Mouse (Mus musculus) MEL (cell line): Measurements from ENCODE around the gene Slc39a1. TPM values are rescaled to one million over a fixed set of nuclear protein-coding genes. Genes with fewer than 3 reads are reported as not detected.

ENCODE experiments used
- DNase-seq: peaks from one replicate; pipeline ENCODE4 v3.0.0; 2011; ENCODE audit warnings: low read depth, low spot score
- H3K27ac ChIP-seq: 2 replicates; pipeline ENCODE4 v1.5.1; 2012; ENCODE audit warnings: low read depth, mild to moderate bottlenecking, control low read depth, low read length, moderate library complexity; ENCODE audit not compliant: control insufficient read depth
- H3K27me3 ChIP-seq, 2 experiments: fragments of 150-350 bp in 1 of 2; sonication (generic) in 1 of 2; 2 replicates each; pipeline ENCODE4 v1.6.1; 2012; ENCODE audit warnings: low read length in 2 of 2, mild to moderate bottlenecking in 2 of 2, improper control_type of control experiment in 1 of 2, moderate library complexity in 1 of 2; ENCODE audit not compliant: insufficient read depth in 2 of 2, control insufficient read depth in 1 of 2
- H3K36me3 ChIP-seq, 2 experiments: 2 replicates each; pipeline ENCODE4 v1.6.1; 2012 to 2014; ENCODE audit warnings: low read length in 2 of 2, improper control_type of control experiment in 1 of 2, inconsistent platforms in 1 of 2, mild to moderate bottlenecking in 1 of 2; ENCODE audit not compliant: insufficient read depth in 2 of 2, control insufficient read depth in 1 of 2
- H3K4me1 ChIP-seq, 2 experiments: fragments of 150-350 bp in 1 of 2; sonication (generic) in 1 of 2; 2 replicates each; pipeline ENCODE4 v1.6.1; 2012; ENCODE audit warnings: low read length in 2 of 2, improper control_type of control experiment in 1 of 2, mild to moderate bottlenecking in 1 of 2; ENCODE audit not compliant: insufficient read depth in 2 of 2, control insufficient read depth in 1 of 2
- H3K4me3 ChIP-seq, 2 experiments: fragments of 150-350 bp in 1 of 2; sonication (generic) in 1 of 2; 2 replicates each; pipeline ENCODE4 v1.5.1; 2012; ENCODE audit warnings: low read depth in 2 of 2, low read length in 2 of 2, mild to moderate bottlenecking in 2 of 2, moderate library complexity in 2 of 2, control low read depth in 1 of 2, improper control_type of control experiment in 1 of 2; ENCODE audit not compliant: control insufficient read depth in 1 of 2, insufficient read depth in 1 of 2
- H3K79me2 ChIP-seq: 2 replicates; pipeline ENCODE4 v1.6.1; 2012; ENCODE audit warnings: mild to moderate bottlenecking, low read length, moderate library complexity; ENCODE audit not compliant: control insufficient read depth, poor library complexity, insufficient read depth
- H3K9ac ChIP-seq: 2 replicates; pipeline ENCODE4 v1.6.1; 2012; ENCODE audit warnings: low read depth, mild to moderate bottlenecking, control low read depth, low read length, moderate library complexity; ENCODE audit not compliant: control insufficient read depth, poor library complexity, severe bottlenecking
- H3K9me3 ChIP-seq: fragments of 150-350 bp; sonication (generic); replicated peaks from 2 replicates; pipeline ENCODE4 v1.6.1; 2012; ENCODE audit warnings: mild to moderate bottlenecking, low read length, improper control_type of control experiment, moderate library complexity; ENCODE audit not compliant: insufficient read depth
- CHD2 ChIP-seq: IDR thresholded peaks from 2 replicates; pipeline ENCODE4 v1.6.1; 2011; ENCODE audit warnings: low read length, improper control_type of control experiment
- EP300 ChIP-seq, 2 experiments: IDR thresholded peaks; 2 replicates each; pipeline ENCODE4 v1.6.1; 2011; ENCODE audit warnings: improper control_type of control experiment in 2 of 2, low read length in 2 of 2, low read depth in 1 of 2, mild to moderate bottlenecking in 1 of 2
- ETS1 ChIP-seq: IDR thresholded peaks from 2 replicates; pipeline ENCODE4 v1.6.1; 2012; ENCODE audit warnings: low read depth, mild to moderate bottlenecking, inconsistent platforms, low read length, improper control_type of control experiment, moderate library complexity
- KAT2A ChIP-seq: conservative IDR thresholded peaks from 2 replicates; pipeline ENCODE4 v1.6.1; 2012; ENCODE audit warnings: low read depth, low read length, improper control_type of control experiment, inconsistent platforms
- MAFK ChIP-seq: IDR thresholded peaks from 2 replicates; pipeline ENCODE4 v1.6.1; 2011; ENCODE audit warnings: low read depth, mild to moderate bottlenecking, low read length, improper control_type of control experiment, borderline replicate concordance
- MAX ChIP-seq: IDR thresholded peaks from 2 replicates; pipeline ENCODE4 v1.6.1; 2011; ENCODE audit warnings: low read length, improper control_type of control experiment
- MAZ ChIP-seq: IDR thresholded peaks from 2 replicates; pipeline ENCODE4 v1.6.1; 2012; ENCODE audit warnings: low read depth, mild to moderate bottlenecking, inconsistent platforms, low read length, improper control_type of control experiment
- MEF2A ChIP-seq: IDR thresholded peaks from 2 replicates; pipeline ENCODE4 v1.6.1; 2014; ENCODE audit warnings: low read depth, mild to moderate bottlenecking, inconsistent platforms, low read length, improper control_type of control experiment; ENCODE audit not compliant: poor library complexity, insufficient replicate concordance, severe bottlenecking; ENCODE audit errors: extremely low read depth
- MXI1 ChIP-seq: IDR thresholded peaks from 2 replicates; pipeline ENCODE4 v1.6.1; 2011; ENCODE audit warnings: mild to moderate bottlenecking, low read depth, low read length, improper control_type of control experiment
- MYB ChIP-seq: IDR thresholded peaks from 2 replicates; pipeline ENCODE4 v1.6.1; 2011; ENCODE audit warnings: mild to moderate bottlenecking, low read depth, low read length, improper control_type of control experiment
- MYC ChIP-seq: IDR thresholded peaks from 2 replicates; pipeline ENCODE4 v1.6.1; 2011; ENCODE audit warnings: low read depth, mild to moderate bottlenecking, low read length, improper control_type of control experiment, moderate library complexity
- POLR2A ChIP-seq, 2 experiments: IDR thresholded peaks; 2 replicates each; pipeline ENCODE4 v1.6.1; 2011 to 2012; ENCODE audit warnings: low read length in 2 of 2, mild to moderate bottlenecking in 2 of 2, control low read depth in 1 of 2, improper control_type of control experiment in 1 of 2, low read depth in 1 of 2, moderate library complexity in 1 of 2; ENCODE audit not compliant: control insufficient read depth in 1 of 2, insufficient read depth in 1 of 2, poor library complexity in 1 of 2
- POLR2AphosphoS2 ChIP-seq: IDR thresholded peaks from 2 replicates; pipeline ENCODE4 v1.6.1; 2011; ENCODE audit warnings: low read length, improper control_type of control experiment
- TCF12 ChIP-seq: IDR thresholded peaks from 2 replicates; pipeline ENCODE4 v1.6.1; 2014; ENCODE audit warnings: low read depth, mild to moderate bottlenecking, inconsistent platforms, low read length, improper control_type of control experiment, moderate library complexity
- UBTF ChIP-seq: IDR thresholded peaks from 2 replicates; pipeline ENCODE4 v1.6.1; 2012; ENCODE audit warnings: low read depth, mild to moderate bottlenecking, inconsistent platforms, low read length, improper control_type of control experiment, moderate library complexity, borderline replicate concordance; ENCODE audit not compliant: insufficient read depth
- USF1 ChIP-seq: IDR thresholded peaks from 2 replicates; pipeline ENCODE4 v1.6.1; 2014; ENCODE audit warnings: low read depth, mild to moderate bottlenecking, inconsistent platforms, low read length, improper control_type of control experiment, moderate library complexity
- USF2 ChIP-seq, 2 experiments: IDR thresholded peaks; 2 replicates each; pipeline ENCODE4 v1.6.1; 2011 to 2012; ENCODE audit warnings: improper control_type of control experiment in 2 of 2, low read length in 2 of 2, borderline replicate concordance in 1 of 2, inconsistent platforms in 1 of 2, low read depth in 1 of 2, mild to moderate bottlenecking in 1 of 2; ENCODE audit not compliant: insufficient read depth in 1 of 2
- ZKSCAN1 ChIP-seq: IDR thresholded peaks from 2 replicates; pipeline ENCODE4 v1.6.1; 2012; ENCODE audit warnings: low read depth, mild to moderate bottlenecking, inconsistent platforms, low read length, improper control_type of control experiment, moderate library complexity
- ZMIZ1 ChIP-seq: IDR thresholded peaks from 2 replicates; pipeline ENCODE4 v1.6.1; 2012; ENCODE audit warnings: low read depth, mild to moderate bottlenecking, inconsistent platforms, low read length, improper control_type of control experiment, moderate library complexity
- polyA plus RNA-seq, 2 experiments: library from polyadenylated mRNA; stranded (reverse) in 1 of 2; unstranded in 1 of 2; fragments of >175 nt in 1 of 2; fragments of >200 nt in 1 of 2; gene quantifications; 2 replicates each; pipeline versions ENCODE4 v1.2.1 to v1.2.4; 2012; ENCODE audit warnings: low replicate concordance in 2 of 2, low read depth in 1 of 2; ENCODE audit not compliant: insufficient read length in 2 of 2, insufficient read depth in 1 of 2, missing spikeins in 1 of 2
- total RNA-seq: library from RNA; depleted of rRNA; stranded (reverse); fragments of 300-350 nt; gene quantifications from 2 replicates; pipeline ENCODE4 v1.2.3, GENCODE M21; 2012

The Slc39a1 gene
- total and polyA plus RNA-seq, 3 experiments: 58.5 to 80.5 (median 61.7) TPM

DNA sequence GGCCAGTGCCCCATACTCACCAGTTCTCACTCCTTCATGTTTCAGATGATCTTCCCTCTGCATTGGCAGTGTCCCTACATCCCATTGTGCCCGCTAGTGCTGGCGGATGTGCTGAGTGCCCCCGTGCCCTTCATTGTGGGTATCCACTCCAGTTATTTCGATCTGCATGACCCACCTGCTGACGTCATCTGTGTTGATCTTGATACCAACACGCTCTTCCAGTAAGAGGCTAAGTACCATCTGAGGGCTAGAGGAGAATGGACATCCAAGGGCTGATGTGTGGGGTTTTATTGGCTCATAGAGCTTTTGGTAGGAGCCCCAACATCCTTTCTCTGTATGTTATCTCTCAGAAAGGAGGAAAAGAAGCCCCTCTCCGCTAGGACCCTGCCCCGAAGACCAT, 22.8 kb downstream of the Slc39a1 start:
- peaks cover 2 to 23% of the 10 kb centered on the region in 2 experiments; a peak in 3 of 4 replicates for H3K4me1 ChIP-seq
- no peak overlapping the region for H3K9ac ChIP-seq
- no peaks in the 10 kb centered on the region for H3K27me3 ChIP-seq
- no peak overlapping the region for H3K4me3 ChIP-seq
- DNase-seq: no peak
- H3K36me3 ChIP-seq: peaks cover 16 to 22% of the 10 kb centered on the region in 2 experiments
- TF ChIP-seq MXI1 (no peak), TCF12 (no peak), MAZ (no peak), UBTF (no peak), MAFK (no peak)
- H3K9me3 ChIP-seq: no peaks in the 10 kb centered on the region
- H3K27ac ChIP-seq: no peak overlapping the region
- peaks cover 16% of the 10 kb centered on the region for H3K79me2 ChIP-seq

DNA sequence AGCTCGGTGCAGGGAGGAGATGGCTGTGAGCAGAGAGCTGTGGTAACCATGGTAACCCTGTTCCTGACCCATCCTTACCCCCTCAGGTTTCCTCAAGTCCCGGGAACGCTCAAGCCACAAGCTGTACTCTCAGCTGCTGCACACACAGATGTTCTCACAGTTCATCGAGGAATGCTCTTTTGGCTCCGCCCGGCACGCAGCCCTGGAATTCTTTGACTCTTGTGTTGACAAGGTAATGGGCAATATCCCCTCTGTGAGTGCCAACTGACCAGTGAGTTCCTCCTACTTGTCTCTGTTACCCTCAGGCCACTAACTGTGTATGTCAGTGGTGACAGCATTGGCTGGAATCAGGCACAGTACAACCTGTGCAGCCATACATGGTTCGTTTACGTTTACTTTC, 24.2 kb downstream of the Slc39a1 start:
- Histone ChIP-seq H3K4me3 (no peak overlapping the region), H3K9me3 (no peaks in the 10 kb centered on the region), H3K79me2 (peaks cover 6% of the 10 kb centered on the region), H3K9ac (no peak overlapping the region), H3K4me1 (peaks cover 2 to 18% of the 10 kb centered on the region in 2 experiments; a peak in 3 of 4 replicates), H3K27me3 (no peaks in the 10 kb centered on the region), H3K27ac (no peak overlapping the region), H3K36me3 (peaks cover 16 to 17% of the 10 kb centered on the region in 2 experiments)
- TF ChIP-seq KAT2A (no peak), MAX (no peak), ZMIZ1 (no peak), MXI1 (no peak), UBTF (no peak), USF1 (no peak), MEF2A (no peak), ZKSCAN1 (no peak), CHD2 (no peak), POLR2A (IDR thresholded peaks at IDR 0.05; ENCODE audit: control insufficient read depth in 1 of 2, insufficient read depth in 1 of 2, low read depth in 1 of 2, low read length in 2 of 2, poor library complexity in 1 of 2) (no peak), MYB (no peak), USF2 (IDR thresholded peaks at IDR 0.05; ENCODE audit: borderline replicate concordance in 1 of 2, insufficient read depth in 1 of 2, low read depth in 1 of 2, low read length in 2 of 2) (no peak), MAFK (no peak), ETS1 (no peak), POLR2AphosphoS2 (no peak), MYC (no peak), EP300 (IDR thresholded peaks at IDR 0.05; ENCODE audit: low read depth in 1 of 2, low read length in 2 of 2) (no peak)
- DNase-seq: no peak
